Mouse (Mus musculus) megakaryocyte, adult 5-6 weeks (primary cell): ENCODE measurements around the gene Malrd1. TPM values are rescaled to one million over a fixed set of nuclear protein-coding genes. Genes with fewer than 3 reads are reported as not detected.

Experiments
- ATAC-seq: 2 replicates; pipeline ENCODE4 v1.8.0; 2016; ENCODE audit warnings: mild to moderate bottlenecking, inconsistent platforms; ENCODE audit not compliant: poor library complexity, severe bottlenecking
- total RNA-seq, 2 experiments: library from RNA; stranded (forward) in 1 of 2; stranded (reverse) in 1 of 2; fragments of 153-499, 151-499 nt in 1 of 2; fragments of 221-1000, 200-1000 nt in 1 of 2; gene quantifications; 2 replicates each; pipeline versions ENCODE4 v1.2.3 to v1.2.4; 2015 to 2017

Malrd1 gene
- total RNA-seq, 2 experiments from 2014 or later = not detected

- ATAC-seq = no peak
Measured at GRCm38 (mm10) chr2:16029752-16030151, 503.5 kb downstream of the Malrd1 start.

- no peak for ATAC-seq
Measured at GRCm38 (mm10) chr2:16031559-16031958, 505.3 kb downstream of the Malrd1 start.

GRCm38 (mm10) chr2:16032804-16033203, 506.5 kb downstream of the Malrd1 start:
- ATAC-seq = no peak

GRCm38 (mm10) chr2:16110696-16111095, 584.4 kb downstream of the Malrd1 start:
- ATAC-seq = no peak

- no peak for ATAC-seq
Measured at GRCm38 (mm10) chr2:16113333-16113732, 587.1 kb downstream of the Malrd1 start.

- ATAC-seq = no peak
Measured at GRCm38 (mm10) chr2:16147999-16148398, 621.7 kb downstream of the Malrd1 start.

GRCm38 (mm10) chr2:16152623-16153022, 626.3 kb downstream of the Malrd1 start:
- no peak for ATAC-seq

GRCm38 (mm10) chr2:16163246-16163989, 637.1 kb downstream of the Malrd1 start:
- ATAC-seq = no peak

GRCm38 (mm10) chr2:16168611-16169010, 642.3 kb downstream of the Malrd1 start:
- no peak for ATAC-seq

GRCm38 (mm10) chr2:16172086-16172485, 645.8 kb downstream of the Malrd1 start:
- ATAC-seq = no peak

GRCm38 (mm10) chr2:16173355-16173754, 647.1 kb downstream of the Malrd1 start:
- no peak for ATAC-seq

- no peak for ATAC-seq
Measured at GRCm38 (mm10) chr2:16182140-16182539, 655.9 kb downstream of the Malrd1 start.

GRCm38 (mm10) chr2:16183158-16183557, 656.9 kb downstream of the Malrd1 start:
- peak; percentile 67 for ATAC-seq

- no peak for ATAC-seq
Measured at GRCm38 (mm10) chr2:16210016-16210415, 683.7 kb downstream of the Malrd1 start.

GRCm38 (mm10) chr2:16212752-16213151, 686.5 kb downstream of the Malrd1 start:
- peak; percentile 54 for ATAC-seq

- ATAC-seq = no peak
Measured at GRCm38 (mm10) chr2:16214111-16214510, 687.8 kb downstream of the Malrd1 start.

GRCm38 (mm10) chr2:16228187-16228832, 702.0 kb downstream of the Malrd1 start:
- ATAC-seq = no peak

GRCm38 (mm10) chr2:16240861-16241260, 714.6 kb downstream of the Malrd1 start:
- ATAC-seq = no peak

- ATAC-seq = no peak
Measured at GRCm38 (mm10) chr2:16243097-16243496, 716.8 kb downstream of the Malrd1 start.

- ATAC-seq = no peak
Measured at GRCm38 (mm10) chr2:16248861-16249260, 722.6 kb downstream of the Malrd1 start.

- peak; percentile 64 for ATAC-seq
Measured at GRCm38 (mm10) chr2:16252274-16252673, 726.0 kb downstream of the Malrd1 start.
